Mouse (Mus musculus) left cerebral cortex, postnatal 25 days (tissue): Measurements from ENCODE around the gene Ptpro. TPM values are rescaled to one million over a fixed set of nuclear protein-coding genes. Genes with fewer than 3 reads are reported as not detected.

Experiments used
- DNase-seq, 2 experiments: peaks; one replicate each; pipeline ENCODE4 v3.0.0; 2022; ENCODE audit warnings: low spot score in 2 of 2, mixed read lengths in 1 of 2
- intact Hi-C: fragments of 180-260 bp; cut with DNase I; formaldehyde crosslinking; loops from one replicate; pipeline ENCODE4 v1.15.1; 2025
- total RNA-seq, 2 experiments: library from RNA; stranded (reverse); gene quantifications; 2 replicates each; pipeline ENCODE4 v1.2.3; 2021

Ptpro gene
- total RNA-seq, 2 experiments from 2014 or later: 34.6 to 42.7 TPM

DNA sequence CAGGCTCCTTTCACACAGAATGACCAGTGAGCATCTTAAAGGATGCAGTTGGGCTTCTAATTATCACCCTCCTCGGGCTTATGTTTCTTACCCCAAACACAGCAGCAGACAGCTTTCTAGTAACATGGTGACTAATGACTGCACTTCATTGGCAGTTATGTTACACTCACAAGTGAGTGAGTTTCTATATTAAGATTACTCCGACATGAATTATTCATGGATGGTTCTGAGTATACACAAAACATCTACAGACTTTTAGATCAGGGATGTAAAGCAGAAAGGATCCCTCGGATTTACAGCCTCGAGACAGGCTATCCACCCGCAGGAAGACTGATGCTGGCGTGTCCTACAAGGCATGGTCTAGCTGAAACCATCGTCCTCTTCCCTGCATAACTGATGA is 230.8 kb downstream of the Ptpro start:
- DNase-seq: peak in 1 of 2 experiments; percentile 23
- intact Hi-C loops: no loop called here

DNA sequence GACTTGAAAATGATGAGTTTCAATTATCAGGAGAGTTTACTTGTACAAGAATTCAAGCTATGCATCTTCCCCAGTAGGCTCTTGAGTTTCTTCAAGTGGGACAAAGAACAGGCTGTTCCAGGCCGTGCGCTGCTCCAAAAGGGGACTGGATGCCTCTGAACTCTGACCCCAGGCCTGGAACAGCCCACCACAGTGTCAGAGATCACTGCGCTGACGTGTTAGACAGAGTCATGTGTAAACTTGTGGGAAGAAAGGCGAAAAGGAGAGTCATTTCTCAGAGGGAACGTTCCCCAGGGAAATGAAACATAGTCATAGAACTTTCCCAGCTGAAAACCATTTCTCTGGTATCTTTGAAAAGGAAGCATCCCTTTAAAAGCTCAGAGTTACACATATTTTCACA is 235.3 kb downstream of the Ptpro start:
- no peak for DNase-seq
- intact Hi-C loops: no loop called here

DNA sequence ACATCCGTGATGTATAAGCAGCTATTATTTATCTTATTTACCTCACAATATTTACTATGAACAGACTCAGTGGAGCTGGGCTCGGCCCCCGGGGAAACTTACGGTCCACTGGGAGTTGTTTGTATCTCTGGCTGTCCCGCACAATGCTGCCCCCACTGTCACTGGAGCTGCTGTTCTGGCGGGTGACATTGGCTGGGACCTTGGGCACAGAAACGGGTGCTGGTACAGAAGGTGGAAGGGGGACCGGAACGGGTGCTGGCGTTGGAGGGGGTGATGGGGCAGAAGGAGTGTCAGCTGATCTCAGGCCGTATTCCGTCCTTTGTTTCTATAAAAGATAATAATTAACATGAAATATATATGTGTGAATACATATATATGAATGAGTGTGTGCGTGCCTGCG is 238.0 kb downstream of the Ptpro start:
- no peak for DNase-seq
- intact Hi-C loops: no loop called here

DNA sequence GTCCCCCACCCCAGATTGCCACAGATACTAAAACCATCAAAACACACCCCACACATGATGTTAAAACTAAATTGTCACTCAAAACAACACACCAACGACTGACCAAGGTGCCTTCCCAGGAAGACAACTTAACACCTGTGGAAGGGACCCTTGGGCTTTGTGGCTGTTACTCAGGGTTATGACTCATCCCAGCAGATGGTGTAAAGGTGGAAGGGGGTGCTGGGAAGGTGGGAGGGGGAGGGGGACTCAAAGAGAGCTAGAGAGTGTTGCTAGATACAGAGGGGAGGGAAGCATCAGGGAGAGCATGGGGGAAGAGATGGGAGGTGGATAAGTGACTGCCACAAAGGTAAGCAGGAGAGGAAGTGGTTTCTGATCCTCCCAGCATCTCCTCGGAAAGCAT is 239.5 kb downstream of the Ptpro start:
- no peak for DNase-seq
- intact Hi-C loops: no loop called here

DNA sequence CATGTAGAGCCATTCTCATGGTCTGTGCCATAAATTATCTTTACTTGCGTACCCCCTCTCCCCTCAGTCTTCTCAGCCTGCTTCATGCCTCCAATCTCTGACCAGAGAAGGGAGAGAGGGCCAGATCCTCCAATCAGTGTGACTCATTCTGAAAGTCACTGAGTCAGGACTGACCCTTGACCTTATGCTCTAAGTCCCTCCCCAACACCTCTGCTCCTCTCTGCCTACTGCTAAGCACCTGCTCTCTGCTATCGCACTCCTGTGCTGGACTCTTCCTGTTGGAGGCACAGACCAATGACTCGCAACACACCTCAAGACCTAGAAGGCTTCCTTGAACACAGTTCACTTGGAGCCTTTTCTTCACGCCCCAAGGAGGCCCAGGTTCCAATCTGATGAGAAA is 240.5 kb downstream of the Ptpro start:
- DNase-seq: no peak
- intact Hi-C loops: no loop called here

DNA sequence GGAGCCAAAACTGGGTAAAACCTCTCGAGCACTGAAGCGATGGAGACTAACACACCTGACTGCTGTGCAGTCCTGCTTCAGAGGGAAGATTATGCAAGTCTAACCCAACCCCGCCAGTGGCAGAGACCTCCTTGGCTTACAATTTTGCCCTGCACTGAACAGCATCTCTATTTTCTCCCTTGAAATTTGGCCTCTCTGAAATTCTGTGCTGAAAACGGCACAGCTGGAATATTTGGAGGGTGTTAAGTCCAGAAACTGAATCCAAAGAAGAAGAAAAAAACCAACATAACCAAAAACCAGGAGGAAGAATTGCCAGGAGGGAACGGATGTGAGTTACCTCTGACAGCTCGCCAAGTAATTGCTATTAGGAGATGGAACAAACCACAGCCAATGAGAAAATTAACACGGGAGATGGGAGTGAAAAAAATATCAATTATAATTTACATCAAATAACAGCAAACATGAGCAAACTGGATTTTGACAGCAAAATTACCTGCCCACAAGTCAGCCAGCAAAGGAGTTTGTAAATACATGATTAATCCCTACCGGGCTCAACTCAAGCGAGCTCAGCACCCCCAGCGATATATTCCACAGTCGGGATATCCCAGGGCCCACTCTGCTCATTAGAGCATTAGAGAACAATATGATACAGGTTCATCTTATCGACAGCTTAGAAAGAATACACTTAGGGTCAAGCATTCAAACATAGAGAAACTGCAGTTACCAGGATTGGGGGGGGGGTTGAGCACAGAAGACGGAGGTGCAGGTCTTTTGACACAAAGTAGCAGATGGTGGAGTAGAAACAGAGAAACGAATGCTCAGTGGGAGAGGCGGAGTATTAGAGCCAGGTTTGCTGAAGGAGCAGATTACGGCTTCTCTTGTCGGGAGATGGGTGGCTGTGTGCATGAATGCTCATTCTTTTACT is 241.4 kb downstream of the Ptpro start:
- intact Hi-C loops: no loop called here
- no peak for DNase-seq

DNA sequence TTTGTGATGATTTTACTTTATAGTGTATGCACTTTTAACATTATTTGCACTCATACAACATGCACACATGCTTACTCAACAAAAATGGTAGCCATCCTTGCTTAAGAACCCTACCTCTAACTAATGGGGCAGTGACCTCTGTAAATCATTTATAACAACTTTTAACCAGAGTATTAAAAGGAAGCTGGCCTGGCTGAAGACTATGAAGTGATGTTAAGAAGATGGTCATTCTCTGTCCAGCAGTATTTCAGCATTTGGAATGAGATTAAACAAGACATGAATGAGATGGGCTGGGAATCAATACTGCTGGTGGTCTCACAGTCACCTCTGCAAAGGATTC is 242.0 kb downstream of the Ptpro start:
- intact Hi-C loops: no loop called here
- DNase-seq: no peak

DNA sequence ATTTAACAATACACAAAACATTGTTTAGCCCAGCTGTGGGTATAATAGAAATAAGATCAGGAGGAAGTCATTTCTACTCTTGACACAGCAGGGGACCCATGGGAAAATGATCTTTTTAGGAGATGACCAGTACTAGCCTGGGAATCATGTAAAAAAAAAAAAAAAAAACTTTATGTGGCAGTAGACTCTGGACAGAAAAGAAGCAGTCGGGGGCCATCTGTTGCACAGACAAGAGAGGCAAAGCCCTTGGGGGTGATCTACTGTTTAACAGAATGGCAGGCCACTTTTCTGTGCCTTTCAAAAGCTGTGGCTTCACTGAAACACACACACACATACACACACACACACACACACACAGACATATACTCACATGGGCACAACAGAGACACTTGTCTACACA is 242.7 kb downstream of the Ptpro start:
- intact Hi-C loops: no loop called here
- no peak for DNase-seq

DNA sequence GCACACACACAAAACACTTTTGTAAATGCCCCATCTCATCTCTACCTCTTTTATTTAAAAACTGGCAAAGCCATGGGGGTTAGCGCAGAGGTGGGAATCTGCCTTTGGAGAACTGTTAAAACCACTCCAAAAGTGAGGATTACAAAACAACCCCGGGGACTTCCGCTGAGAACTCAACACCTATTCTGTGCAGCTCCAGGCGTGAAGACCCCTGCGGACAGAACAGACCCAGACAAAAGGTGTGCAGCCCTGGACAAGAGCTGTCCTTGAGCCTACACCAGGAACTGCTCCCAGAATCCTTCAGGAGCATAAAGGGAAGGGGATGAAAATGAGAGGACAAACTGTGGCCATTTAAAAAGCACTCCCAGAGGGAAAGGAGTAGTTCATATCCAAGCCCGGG is 243.1 kb downstream of the Ptpro start:
- intact Hi-C loops: no loop called here
- no peak for DNase-seq

DNA sequence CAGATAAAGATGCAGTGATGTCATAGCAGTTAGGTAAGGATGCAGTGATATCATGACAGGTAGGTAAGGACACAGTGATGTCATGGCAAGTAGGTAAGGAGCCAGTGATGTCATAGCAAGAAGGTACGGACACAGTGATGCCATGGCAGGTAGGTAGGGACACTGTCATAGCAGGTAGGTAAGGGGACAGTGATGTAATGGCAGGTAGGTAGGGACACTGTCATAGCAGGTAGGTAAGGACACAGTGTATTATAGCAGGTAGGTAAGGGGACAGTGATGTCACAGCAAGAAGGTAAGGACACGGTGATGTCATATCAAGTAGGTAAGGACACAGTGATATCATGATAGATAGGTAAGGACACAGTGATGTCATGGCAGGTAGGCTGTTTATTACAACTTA is 244.4 kb downstream of the Ptpro start:
- intact Hi-C loops: no loop called here

DNA sequence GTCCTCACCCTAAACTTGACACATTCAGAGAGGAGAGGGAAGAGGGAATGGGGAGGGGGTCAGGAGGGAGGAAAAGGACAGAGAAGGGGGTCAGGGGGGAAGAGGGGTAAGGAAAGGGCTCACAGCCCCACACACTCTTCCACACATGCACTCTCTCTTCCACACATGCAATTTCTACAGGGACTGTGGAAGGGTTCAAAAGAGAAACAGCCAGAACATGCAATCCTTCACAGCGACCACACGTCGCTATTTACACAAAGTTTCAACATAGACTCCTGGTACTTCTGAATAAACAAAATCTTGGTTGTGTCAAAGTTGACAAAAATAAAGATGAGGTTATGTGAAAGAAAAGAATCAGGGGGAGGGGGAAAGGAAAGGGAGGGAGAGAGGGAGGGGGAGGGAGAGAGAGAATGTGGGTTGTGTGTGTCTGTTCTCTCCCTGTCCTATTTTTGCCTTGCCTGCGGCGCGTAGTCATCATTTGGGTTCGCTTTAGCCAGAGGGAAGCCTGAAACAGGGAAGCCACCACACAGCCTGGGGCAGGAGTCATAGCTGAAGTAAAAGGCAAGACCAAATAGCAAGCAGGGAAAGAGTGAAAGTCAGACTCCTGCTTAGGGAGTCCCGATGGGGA is 245.2 kb downstream of the Ptpro start:
- no peak for DNase-seq
- intact Hi-C loops: no loop called here

More for the DNA sequence above, 244.4 kb downstream of the Ptpro start:
- no peak for DNase-seq

DNA sequence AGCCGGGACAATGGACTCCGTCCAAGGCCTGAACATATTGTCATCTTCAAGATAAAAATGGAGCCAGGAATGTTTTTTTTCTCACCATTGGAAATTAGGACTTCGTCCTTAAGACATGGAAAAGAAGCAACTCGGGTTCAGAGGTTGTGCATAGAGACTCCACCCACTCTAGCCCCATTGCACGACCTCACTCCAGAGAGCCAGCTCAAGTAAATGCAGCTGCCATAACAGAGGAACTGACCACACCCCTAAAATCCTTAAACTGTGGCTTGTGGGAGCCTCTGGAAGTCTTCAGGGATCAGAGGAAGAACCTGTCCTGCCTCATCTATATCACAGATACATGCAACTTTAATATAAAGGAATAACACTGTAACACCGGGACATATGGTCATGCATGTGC is 246.7 kb downstream of the Ptpro start:
- intact Hi-C loops: no loop called here
- no peak for DNase-seq

DNA sequence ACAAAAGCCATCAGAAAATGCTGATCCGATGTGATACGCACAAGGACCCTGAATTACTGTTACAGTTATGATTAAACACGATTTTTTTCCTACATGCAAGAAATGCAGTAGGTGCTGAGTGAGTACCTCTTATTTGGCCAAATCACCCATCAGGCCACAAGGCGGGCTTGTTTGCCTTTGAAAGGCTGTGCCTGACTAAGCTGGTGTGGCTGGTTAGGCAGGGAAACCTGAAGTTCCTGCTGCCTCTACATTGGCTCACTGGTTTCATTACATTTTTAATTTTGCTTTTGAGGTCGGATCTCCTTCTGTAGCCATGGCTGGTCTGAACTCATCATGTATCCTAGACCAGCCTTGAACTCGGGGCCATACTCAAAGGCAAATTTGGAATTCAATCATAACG is 250.9 kb downstream of the Ptpro start:
- intact Hi-C loops: no loop called here
- DNase-seq: no peak

DNA sequence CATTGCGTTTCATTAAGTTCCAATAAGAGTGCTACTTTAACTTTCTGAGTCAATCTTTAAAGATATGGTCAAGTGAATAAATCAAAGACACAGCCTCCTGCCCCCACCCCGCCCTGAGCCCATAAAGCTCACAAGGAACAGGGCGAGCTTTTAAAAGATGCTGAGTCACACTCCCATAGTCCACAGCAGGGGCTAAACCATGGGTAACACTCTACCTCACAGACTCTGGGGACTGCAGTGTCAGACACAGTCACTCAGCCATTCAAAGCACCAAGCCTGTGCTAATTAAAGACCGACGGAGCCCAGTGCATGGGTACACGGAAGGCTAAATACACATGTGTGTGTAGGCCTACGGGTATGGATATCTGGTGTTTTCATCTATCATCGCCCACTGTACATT is 251.3 kb downstream of the Ptpro start:
- intact Hi-C loops: no loop called here
- no peak for DNase-seq

DNA sequence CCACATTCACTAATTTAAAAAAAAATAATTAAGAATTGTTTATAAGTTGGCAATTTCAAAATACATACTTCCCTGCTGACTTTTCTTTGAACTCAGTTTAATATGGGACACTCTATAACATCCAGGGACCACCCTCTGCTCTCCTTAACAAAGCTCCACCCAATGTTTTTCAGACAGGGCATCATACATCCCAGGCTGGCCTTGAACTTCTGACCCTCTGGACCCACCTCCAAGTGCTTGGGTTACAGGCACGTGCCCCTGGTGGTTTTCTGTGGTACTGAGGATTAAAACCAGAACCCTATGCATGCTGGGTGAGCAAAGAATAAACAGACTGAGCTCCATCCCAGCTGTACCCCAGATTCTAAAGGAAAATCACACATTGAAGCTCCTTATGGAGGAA is 251.9 kb downstream of the Ptpro start:
- DNase-seq: no peak
- intact Hi-C loops: no loop called here

DNA sequence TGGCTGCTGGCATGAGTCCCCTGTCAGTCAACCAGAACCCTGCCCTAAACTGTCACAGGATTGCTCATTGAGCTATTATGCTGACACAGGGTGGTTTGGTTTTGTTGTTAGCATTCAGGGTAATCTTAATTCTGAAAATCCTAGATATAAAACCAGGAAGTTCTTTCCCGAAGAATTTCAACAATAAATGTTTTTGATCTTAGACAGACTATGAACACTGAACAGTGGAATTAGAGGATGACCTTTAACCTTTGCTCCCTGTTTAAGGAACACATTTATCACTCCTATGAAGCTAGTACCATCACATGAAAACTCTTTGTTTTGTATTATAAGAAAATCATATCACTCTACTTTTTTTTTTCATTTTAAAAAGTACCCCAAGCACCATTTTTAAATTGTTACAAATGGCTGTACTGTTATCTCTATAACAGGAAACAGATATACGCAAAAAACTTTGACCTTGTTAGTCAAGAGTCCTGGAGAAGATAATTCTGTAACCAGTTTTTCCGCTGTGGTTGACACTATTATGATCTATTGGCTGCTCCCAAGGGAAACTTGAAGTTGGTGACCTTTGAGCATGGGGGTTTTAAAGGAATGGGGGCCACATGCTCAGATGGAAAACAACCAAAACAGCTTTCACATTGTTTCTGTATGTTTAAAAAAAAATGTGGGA is 253.6 kb downstream of the Ptpro start:
- intact Hi-C loops: no loop called here
- no peak for DNase-seq

DNA sequence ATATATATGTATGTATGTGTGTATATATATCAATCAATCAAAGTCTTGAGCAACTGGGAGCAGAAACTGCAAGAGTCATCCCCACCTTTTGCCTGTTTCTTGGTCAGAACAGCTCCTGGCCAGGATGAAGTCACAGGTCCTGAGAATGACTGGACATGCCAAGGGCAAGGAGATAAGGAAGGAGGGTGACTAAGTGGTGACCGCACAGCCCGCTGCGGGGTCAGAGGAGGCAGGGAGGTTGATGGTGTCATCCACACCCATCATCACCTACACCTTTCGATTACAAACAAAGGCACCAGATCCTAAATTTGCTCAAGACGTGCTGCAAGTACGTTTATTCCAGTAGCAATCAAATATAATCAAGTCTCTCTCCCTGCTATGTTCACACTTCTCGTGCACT is 254.4 kb downstream of the Ptpro start:
- intact Hi-C loops: no loop called here
- no peak for DNase-seq

DNA sequence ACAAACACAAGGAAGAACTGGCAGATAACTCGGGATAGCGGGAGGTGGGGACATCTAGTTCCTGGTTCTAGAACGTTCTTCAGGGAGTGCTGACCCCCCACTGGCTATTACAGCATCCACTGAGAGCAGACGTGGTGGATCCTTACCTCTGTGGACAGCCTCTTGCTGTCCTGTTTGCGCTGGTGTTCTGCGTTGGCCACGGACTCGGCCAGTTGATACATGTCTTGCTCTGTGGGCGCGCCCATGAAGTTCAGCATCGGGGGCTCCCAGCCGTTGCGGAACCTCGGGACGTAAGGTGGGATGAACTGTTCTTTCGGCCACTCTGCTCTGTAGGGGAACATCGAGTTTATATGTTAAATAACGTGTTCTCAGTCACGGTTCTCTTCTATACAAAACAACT is 256.8 kb downstream of the Ptpro start:
- intact Hi-C loops: no loop called here
- no peak for DNase-seq

DNA sequence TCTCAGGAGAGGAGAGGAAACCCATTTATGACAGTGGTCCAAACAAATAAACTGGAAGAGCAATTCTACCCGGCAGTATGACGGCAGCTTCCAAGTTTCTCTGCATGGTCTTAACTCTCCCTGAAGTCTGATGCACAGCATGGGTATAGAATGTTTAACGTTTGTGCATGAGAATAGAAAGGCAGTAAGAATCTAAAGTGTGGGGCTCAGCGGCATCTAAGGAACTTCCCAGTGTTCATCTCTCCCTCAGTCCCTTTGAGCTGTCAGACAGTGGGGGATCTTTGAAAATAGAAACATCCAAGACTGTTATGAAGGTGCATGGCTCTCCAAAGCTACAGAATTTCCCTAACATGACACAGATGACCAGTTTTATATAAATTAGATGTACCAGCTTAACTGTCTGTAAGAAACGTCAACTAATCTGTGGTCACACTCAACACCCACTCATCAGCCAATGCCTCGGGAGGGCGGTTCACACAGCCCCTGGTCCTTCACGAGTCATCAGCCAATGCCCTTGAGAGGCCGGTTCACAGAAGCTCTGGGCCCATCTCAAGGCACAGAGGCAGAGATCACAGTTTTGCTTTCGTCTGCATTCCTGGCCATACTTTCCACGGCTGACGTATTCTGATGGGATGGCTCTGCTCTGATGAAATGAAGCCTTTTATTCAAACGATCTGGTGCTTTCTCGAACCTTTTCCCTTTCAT is 257.4 kb downstream of the Ptpro start:
- no peak for DNase-seq
- intact Hi-C loops: no loop called here

DNA sequence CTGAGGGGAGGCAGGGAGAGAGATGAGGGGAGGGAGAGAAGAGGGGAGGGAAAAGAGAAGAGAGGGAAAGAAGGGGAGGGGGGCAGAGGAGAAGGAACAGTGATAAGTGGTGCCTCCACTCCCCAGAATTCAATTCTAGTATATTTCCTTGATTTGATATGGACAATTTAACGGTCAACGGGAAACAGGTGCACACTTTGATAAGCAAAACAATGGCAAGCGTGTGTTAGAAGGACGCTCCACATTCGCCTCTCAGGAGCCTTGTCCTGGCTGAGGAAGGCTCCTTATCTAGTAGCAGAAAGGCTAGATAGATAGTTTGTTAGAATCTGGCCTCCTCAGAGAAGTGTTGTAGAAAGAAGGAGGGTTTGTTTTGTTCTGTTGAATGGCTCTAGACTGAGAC is 260.6 kb downstream of the Ptpro start:
- DNase-seq: no peak

More for the DNA sequence above, 260.6 kb downstream of the Ptpro start:
- intact Hi-C loops: no loop called here
